Mouse (Mus musculus) brain, embryonic 14.5 days (tissue): ENCODE data around the gene Gapvd1.

Source experiments
- CTCF ChIP-seq: fragments of 200-500 bp; IDR thresholded peaks from 2 replicates; pipeline ENCODE4 v1.5.1; 2012; ENCODE audit warnings: inconsistent platforms, mild to moderate bottlenecking, moderate library complexity, borderline replicate concordance; ENCODE audit not compliant: insufficient read depth, insufficient read length; ENCODE audit errors: extremely low read depth
- POLR2A ChIP-seq: fragments of 200-500 bp; IDR thresholded peaks from 2 replicates; pipeline ENCODE4 v1.6.1; 2012; ENCODE audit warnings: mild to moderate bottlenecking, inconsistent platforms, borderline replicate concordance; ENCODE audit not compliant: poor library complexity, insufficient read depth, insufficient read length, severe bottlenecking; ENCODE audit errors: extremely low read depth

- TF ChIP-seq POLR2A (no peak), CTCF (no peak)
These were observed 44.6 kb upstream of the Gapvd1 start, which contains the start of gene Rabepk for GRCm38 (mm10) chr2:34799357-34800256.
